In the genomic region with DNA sequence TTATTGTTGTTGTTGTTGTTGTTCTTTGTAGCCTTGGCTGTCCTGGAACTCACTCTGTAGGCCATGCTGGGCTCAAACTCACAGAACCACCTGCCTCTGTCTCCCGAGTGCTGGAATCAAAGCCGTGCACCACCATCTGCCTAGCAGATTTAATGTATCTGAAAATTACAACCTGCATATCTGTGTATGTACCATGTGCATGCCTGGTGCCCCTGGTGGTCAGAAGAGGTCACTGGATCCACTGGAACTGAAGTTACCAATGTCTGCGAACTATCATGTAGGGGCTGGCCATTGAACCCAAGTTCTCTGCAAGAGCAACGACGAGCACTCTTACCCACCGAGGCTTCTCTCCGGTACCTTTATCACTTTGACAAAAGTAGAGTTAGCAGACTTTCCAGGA, we compare ENCODE assay signal across 9 mouse cellular contexts. TPM values are rescaled to one million over a fixed set of nuclear protein-coding genes. Genes with fewer than 3 reads are reported as not detected.
DNase-seq lines count a peak whose midpoint lies in the region; ATAC-seq and TF ChIP-seq lines count a peak whose summit lies in the region.
"Had no signal": no experiment of that assay in that cellular context is flagged by ENCODE, and none has a peak within 500 bp of the region (broad histone marks: within the 10 kb centered on the region; RNA-seq: fewer than 3 reads in every experiment).

No protein-coding gene starts in this region.

- no peak; the same call in 1 of the 2 replicates for ATAC-seq in forebrain, postnatal 0 days
- ATAC-seq in forebrain, embryonic 14.5 days: no peak
- no peak for ATAC-seq in lung, embryonic 14.5 days (ENCODE audit: insufficient read depth)
- peak; percentile 74 for ATAC-seq in megakaryocyte-erythroid progenitor cell, adult 5-6 weeks (replicated peaks; ENCODE audit: low FRiP score, low TSS enrichment, poor library complexity, severe bottlenecking)

- H3K4me3 ChIP-seq in forebrain, postnatal 0 days (ENCODE audit: low read depth, low read length): no peak overlapping the region
- no peak overlapping the region for H3K4me3 ChIP-seq in forebrain, embryonic 14.5 days (ENCODE audit: low read depth, low read length)
- H3K4me3 ChIP-seq in lung, embryonic 14.5 days (ENCODE audit: low read depth, low read length): no peak overlapping the region

- no peak overlapping the region for H3K4me2 ChIP-seq in forebrain, postnatal 0 days (ENCODE audit: low read depth)
- H3K4me2 ChIP-seq in forebrain, embryonic 14.5 days (ENCODE audit: low read length): no peak overlapping the region
- no peak overlapping the region for H3K4me2 ChIP-seq in lung, embryonic 14.5 days

- TF ChIP-seq POLR2A in brain, embryonic 14.5 days (IDR thresholded peaks at IDR 0.05; ENCODE audit: borderline replicate concordance, extremely low read depth, insufficient read depth, insufficient read length, poor library complexity, severe bottlenecking): no peak

- H3K27ac ChIP-seq in forebrain, postnatal 0 days (ENCODE audit: low read depth, low read length): no peak overlapping the region
- H3K27ac ChIP-seq in forebrain, embryonic 14.5 days (ENCODE audit: low read depth, low read length): no peak overlapping the region
- H3K27ac ChIP-seq in lung, embryonic 14.5 days (ENCODE audit: low read depth): no peak overlapping the region

- H3K4me1 ChIP-seq in forebrain, postnatal 0 days (ENCODE audit: insufficient read depth): no peaks in the 10 kb centered on the region
- H3K4me1 ChIP-seq in forebrain, embryonic 14.5 days (ENCODE audit: control insufficient read depth, insufficient read depth, low read length): no peaks in the 10 kb centered on the region
- H3K4me1 ChIP-seq in lung, embryonic 14.5 days (ENCODE audit: insufficient read depth): no peaks in the 10 kb centered on the region

- WGBS in forebrain, postnatal 0 days: 94% methylated on average over 7 of the region's 7 CpGs
- 93% methylated on average over 7 of the region's 7 CpGs for WGBS in forebrain, embryonic 14.5 days
- 92% methylated on average over 7 of the region's 7 CpGs for WGBS in lung, embryonic 14.5 days

- no peaks in the 10 kb centered on the region for H3K27me3 ChIP-seq in forebrain, postnatal 0 days (ENCODE audit: insufficient read depth, low read length)
- H3K27me3 ChIP-seq in forebrain, embryonic 14.5 days (replicated peaks; ENCODE audit: control insufficient read depth, insufficient read depth, low read length): no peaks in the 10 kb centered on the region
- H3K27me3 ChIP-seq in lung, embryonic 14.5 days (ENCODE audit: insufficient read depth, low read length): no peaks in the 10 kb centered on the region

- H3K36me3 ChIP-seq in forebrain, postnatal 0 days (ENCODE audit: insufficient read depth): no peaks in the 10 kb centered on the region
- H3K36me3 ChIP-seq in forebrain, embryonic 14.5 days (ENCODE audit: control insufficient read depth, insufficient read depth, low read length): no peaks in the 10 kb centered on the region
- H3K36me3 ChIP-seq in lung, embryonic 14.5 days (ENCODE audit: insufficient read depth): no peaks in the 10 kb centered on the region

- no peak for DNase-seq in forebrain, postnatal 0 days
- no peak for DNase-seq in forebrain, embryonic 14.5 days (ENCODE audit: low spot score)
- DNase-seq in lung, embryonic 14.5 days: no peak
- DNase-seq in lung, adult 18-20 months: no peak
- DNase-seq in brain, embryonic 14.5 days (ENCODE audit: low read depth): no peak
- no peak for DNase-seq in frontal cortex, postnatal 36 days (ENCODE audit: low spot score in 2 of 2)
- no peak for DNase-seq in left cerebral cortex, adult 9 months (ENCODE audit: low spot score in 2 of 2)
- DNase-seq: right cerebral cortex, adult 18-20 months had no signal

- TF ChIP-seq CTCF in forebrain, postnatal 0 days (IDR thresholded peaks at IDR 0.05; ENCODE audit: low read depth): peak; percentile 38
- peak; percentile 51 for TF ChIP-seq CTCF in lung, embryonic 14.5 days (IDR thresholded peaks at IDR 0.05; ENCODE audit: low read depth)
- peak; percentile 36; the same call in 1 of the 2 replicates for TF ChIP-seq CTCF in brain, embryonic 14.5 days (IDR thresholded peaks at IDR 0.05; ENCODE audit: borderline replicate concordance, extremely low read depth, insufficient read depth, insufficient read length)

- H3K9me3 ChIP-seq in forebrain, postnatal 0 days (ENCODE audit: low read length): no peaks in the 10 kb centered on the region
- no peaks in the 10 kb centered on the region for H3K9me3 ChIP-seq in forebrain, embryonic 14.5 days (replicated peaks; ENCODE audit: control insufficient read depth, low read length)
- H3K9me3 ChIP-seq in lung, embryonic 14.5 days (ENCODE audit: low read depth, low read length): no peaks in the 10 kb centered on the region

- H3K9ac ChIP-seq in forebrain, postnatal 0 days: no peak overlapping the region
- no peak overlapping the region for H3K9ac ChIP-seq in forebrain, embryonic 14.5 days (ENCODE audit: low read length)
- H3K9ac ChIP-seq in lung, embryonic 14.5 days: no peak overlapping the region

RNA-seq across cellular contexts. Expression of a gene that starts 15.1 kb away (rescaled TPM):
- 20.8 and 28.2 TPM in 2 replicates for total RNA-seq in forebrain, postnatal 0 days (2014; rRNA removed)
- polyA plus RNA-seq in forebrain, postnatal 0 days (2015; fragmentation: Nextera tagmentation; extraction: Ambion mirVana): 29.6 and 31.6 TPM in 2 replicates
- polyA plus RNA-seq in forebrain, embryonic 14.5 days (2014; fragmentation: Nextera tagmentation; extraction: Ambion mirVana): 40.9 and 46.6 TPM in 2 replicates
- 39.2 and 43.9 TPM in 2 replicates for polyA plus RNA-seq in lung, embryonic 14.5 days (2014; fragmentation: Nextera tagmentation; extraction: Ambion mirVana)
- 16.0 and 16.9 TPM in 2 replicates for polyA plus RNA-seq in brain, embryonic 14.5 days (2012; rRNA removed)
- total RNA-seq in megakaryocyte-erythroid progenitor cell, adult 5-6 weeks (2014; fragmentation: Nextera tagmentation): 14.1 and 23.4 TPM in 2 replicates
- total RNA-seq in megakaryocyte-erythroid progenitor cell, adult 5-6 weeks (2017): 8.4 and 18.8 TPM in 2 replicates

RNA-seq across cellular contexts. Expression of a gene that starts 23.7 kb away (rescaled TPM):
- total RNA-seq in forebrain, postnatal 0 days (2014; rRNA removed): 14.2 and 15.5 TPM in 2 replicates
- 2.7 and 3.9 TPM in 2 replicates for polyA plus RNA-seq in forebrain, postnatal 0 days (2015; fragmentation: Nextera tagmentation; extraction: Ambion mirVana)
- polyA plus RNA-seq in forebrain, embryonic 14.5 days (2014; fragmentation: Nextera tagmentation; extraction: Ambion mirVana): 2.5 and 3.8 TPM in 2 replicates
- 0.34 and 0.49 TPM in 2 replicates for polyA plus RNA-seq in lung, embryonic 14.5 days (2014; fragmentation: Nextera tagmentation; extraction: Ambion mirVana)
- 2.3 and 2.5 TPM in 2 replicates for polyA plus RNA-seq in brain, embryonic 14.5 days (2012; rRNA removed)
- total RNA-seq in megakaryocyte-erythroid progenitor cell, adult 5-6 weeks (2014; fragmentation: Nextera tagmentation): 47.9 and 54.0 TPM in 2 replicates
- 22.1 and 29.1 TPM in 2 replicates for total RNA-seq in megakaryocyte-erythroid progenitor cell, adult 5-6 weeks (2017)
